Mouse (Mus musculus): Measurements from ENCODE around the gene Stxbp4. TPM values are rescaled to one million over a fixed set of nuclear protein-coding genes. Genes with fewer than 3 reads are reported as not detected.

Stxbp4 gene
- polyA plus RNA-seq, 1 experiment, result 0.27 TPM

GRCm38 (mm10) chr11:90464046-90464595 lies 173.8 kb downstream of the Stxbp4 start:
- no peak for TF ChIP-seq GATA1 (IDR thresholded peaks at IDR 0.05; ENCODE audit: low read length)

GRCm38 (mm10) chr11:90460458-90460857 lies 177.4 kb downstream of the Stxbp4 start:
- TF ChIP-seq GATA1 (IDR thresholded peaks at IDR 0.05; ENCODE audit: low read length), result no peak

GRCm38 (mm10) chr11:90452134-90452533 lies 185.8 kb downstream of the Stxbp4 start:
- TF ChIP-seq GATA1 (IDR thresholded peaks at IDR 0.05; ENCODE audit: low read length), result no peak

DNA sequence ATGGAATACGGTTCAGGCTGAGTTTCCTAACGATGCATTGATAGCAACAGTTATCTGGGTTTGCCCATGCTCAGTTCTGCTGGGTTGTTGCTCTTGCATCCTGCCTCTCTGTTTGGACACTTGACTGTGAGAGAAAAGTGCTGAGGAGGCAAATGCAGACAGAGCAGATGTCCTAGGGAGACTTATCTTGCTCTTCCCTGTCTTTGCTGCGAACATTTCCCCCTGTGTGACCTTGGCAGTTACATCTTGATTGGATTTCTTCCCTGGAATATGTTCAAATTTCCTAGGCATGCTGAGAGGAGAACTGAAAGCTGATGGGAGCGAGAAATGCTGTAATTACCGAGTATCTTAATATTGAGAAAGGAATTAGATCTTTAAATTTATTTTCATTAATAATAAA lies 186.4 kb downstream of the Stxbp4 start:
- no peak for TF ChIP-seq GATA1 (IDR thresholded peaks at IDR 0.05; ENCODE audit: low read length)

- no peak for TF ChIP-seq GATA1 (IDR thresholded peaks at IDR 0.05; ENCODE audit: low read length)
Observed at GRCm38 (mm10) chr11:90442462-90442861, 195.4 kb downstream of the Stxbp4 start.

- TF ChIP-seq GATA1 (IDR thresholded peaks at IDR 0.05; ENCODE audit: low read length), result no peak
Observed at GRCm38 (mm10) chr11:90440851-90441250, 197.0 kb downstream of the Stxbp4 start.

DNA sequence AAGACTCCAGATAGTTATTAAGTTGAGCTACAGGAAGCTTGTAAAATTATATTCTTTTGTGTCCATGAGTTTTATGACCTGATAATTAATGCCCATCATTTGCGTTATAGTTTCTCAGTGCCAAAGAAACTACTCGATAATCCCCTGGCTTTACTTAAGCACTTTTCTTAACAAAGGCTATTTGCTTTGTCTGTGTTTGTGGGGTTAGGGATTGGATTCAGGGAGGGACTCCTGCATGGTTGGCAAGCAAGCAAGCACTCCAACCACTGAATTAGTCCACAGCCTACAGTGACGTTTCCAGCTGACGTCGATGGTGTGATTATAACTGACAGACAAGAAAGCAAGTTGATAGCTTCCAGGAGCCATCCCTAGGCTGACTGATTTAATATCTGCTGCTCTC lies 199.1 kb downstream of the Stxbp4 start:
- TF ChIP-seq GATA1 (IDR thresholded peaks at IDR 0.05; ENCODE audit: low read length), result no peak

Other genes with a start within 250 kb of the Stxbp4 start
- gene Hlf, start 247.2 kb downstream of the Stxbp4 start, polyA plus RNA-seq (2012), result not detected in 2 replicates
- 12.6 and 17.9 TPM in 2 replicates for gene Cox11, start 89 bp upstream of the Stxbp4 start, polyA plus RNA-seq (2012)
- gene Tom1l1, start 50.3 kb upstream of the Stxbp4 start, polyA plus RNA-seq (2012), result 0.94 and 1.2 TPM in 2 replicates

Data from G1E-ER4 (cell line).